Mouse (Mus musculus) gastrocnemius, postnatal 10 days (tissue): Measurements from ENCODE around the gene Fezf1. TPM values are rescaled to one million over a fixed set of nuclear protein-coding genes. Genes with fewer than 3 reads are reported as not detected.

Source experiments
- DNase-seq: peaks from one replicate; pipeline ENCODE4 v3.0.0; 2021; ENCODE audit warnings: mixed read lengths
- long read RNA-seq, 2 experiments: library from polyadenylated mRNA; stranded (forward); transcript quantifications; one replicate each; pipeline ENCODE4 v2.0.0; 2021
- total RNA-seq, 2 experiments: library from RNA; stranded (reverse); gene quantifications; 2 replicates each; pipeline ENCODE4 v1.2.3; 2021

Fezf1 gene
- not detected for total RNA-seq
- long read RNA-seq, experiment 1 = 0 reads
- long read RNA-seq, experiment 2 = 0 reads

DNA sequence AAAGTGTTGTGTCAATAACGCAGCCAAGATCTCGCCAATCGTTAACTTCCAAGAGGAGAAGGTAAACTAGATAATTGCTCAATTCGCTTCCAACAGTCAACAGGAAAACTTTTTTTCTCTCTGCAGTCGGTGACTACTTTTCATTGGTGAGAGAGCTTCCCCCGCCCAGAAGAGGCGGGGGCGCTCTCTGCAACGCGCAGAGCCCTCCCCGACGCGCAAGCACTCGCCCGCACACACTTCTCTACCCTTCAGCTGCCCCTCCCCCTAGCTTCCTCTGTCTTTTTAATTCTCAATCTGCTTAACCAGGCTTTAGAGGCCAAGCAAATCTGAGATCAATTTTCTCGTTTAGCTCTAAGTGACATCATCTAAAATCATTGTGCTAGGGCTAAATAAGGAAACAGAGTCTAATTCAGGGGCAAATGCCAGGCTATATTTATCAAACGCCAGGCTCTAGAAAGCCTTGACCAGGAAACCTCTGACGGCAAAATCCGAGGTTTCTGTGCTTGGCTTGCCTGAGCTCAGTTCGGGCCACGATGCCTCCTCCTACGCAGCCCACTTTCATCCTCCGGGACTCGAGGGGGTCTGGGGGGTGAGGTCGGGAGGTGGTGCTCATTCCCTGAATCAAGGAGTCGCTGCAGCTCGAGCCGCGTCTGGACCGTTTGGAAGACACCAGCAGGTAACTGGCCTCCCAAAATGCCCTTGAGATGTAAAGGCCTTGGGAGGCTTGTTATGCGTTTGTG is at the start of gene Fezf1:
Gene Fezf1 (minus strand): TSS at position 50 of the 740 bp plus-strand sequence.
- no peak for DNase-seq

DNA sequence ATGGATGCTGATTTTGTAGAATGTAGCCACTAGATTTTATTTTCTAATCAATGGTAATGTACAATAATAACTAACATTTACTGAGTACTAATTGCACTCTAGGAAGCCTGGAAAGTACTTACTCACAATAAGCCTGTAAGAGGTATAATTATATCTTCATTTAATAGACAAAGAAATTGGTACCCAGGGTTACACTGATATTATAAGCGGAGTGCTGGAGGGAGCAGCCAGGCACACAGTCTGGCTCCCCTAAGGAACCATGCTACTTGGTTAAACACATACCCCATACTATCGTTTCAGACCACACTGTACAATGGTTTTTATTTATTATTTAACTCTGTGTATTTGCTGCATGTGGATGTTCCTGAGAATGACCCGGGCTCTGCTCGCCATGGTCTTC is 46.5 kb upstream of the Fezf1 start:
- no peak for DNase-seq

DNA sequence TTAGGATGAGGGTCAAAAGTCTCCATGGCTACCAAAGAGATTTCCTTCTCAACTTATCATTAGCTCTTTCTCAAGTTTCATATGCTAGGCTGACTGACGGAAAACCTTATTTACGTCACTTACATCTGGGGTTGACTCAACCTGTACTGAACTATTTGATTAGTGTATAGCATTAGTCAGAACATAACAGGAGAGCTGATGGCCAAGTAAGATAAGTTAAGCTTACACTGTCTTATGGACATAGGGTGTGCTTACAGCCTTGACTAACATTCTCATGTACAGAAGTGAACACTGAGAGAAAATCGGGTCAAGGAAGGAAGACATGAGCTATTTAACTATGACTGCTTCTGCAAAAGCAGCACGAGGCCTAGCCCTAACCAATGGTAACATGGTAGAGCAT is 40.6 kb upstream of the Fezf1 start:
- no peak for DNase-seq

DNA sequence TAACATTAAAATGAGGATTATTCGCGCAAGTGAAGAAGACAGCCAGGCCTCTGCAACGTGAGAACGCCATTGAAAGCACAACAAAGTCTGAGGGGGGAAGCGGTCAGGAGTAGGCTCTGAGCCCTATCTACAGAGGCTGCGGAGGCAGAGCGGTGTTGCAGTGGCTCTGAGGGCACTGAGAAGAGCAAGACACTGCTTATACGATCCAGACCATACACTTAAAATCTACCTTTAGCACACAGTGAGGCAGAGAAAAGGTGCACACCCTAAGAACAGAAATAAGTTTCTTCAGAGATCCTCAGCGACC is 33.3 kb upstream of the Fezf1 start:
- no peak for DNase-seq

DNA sequence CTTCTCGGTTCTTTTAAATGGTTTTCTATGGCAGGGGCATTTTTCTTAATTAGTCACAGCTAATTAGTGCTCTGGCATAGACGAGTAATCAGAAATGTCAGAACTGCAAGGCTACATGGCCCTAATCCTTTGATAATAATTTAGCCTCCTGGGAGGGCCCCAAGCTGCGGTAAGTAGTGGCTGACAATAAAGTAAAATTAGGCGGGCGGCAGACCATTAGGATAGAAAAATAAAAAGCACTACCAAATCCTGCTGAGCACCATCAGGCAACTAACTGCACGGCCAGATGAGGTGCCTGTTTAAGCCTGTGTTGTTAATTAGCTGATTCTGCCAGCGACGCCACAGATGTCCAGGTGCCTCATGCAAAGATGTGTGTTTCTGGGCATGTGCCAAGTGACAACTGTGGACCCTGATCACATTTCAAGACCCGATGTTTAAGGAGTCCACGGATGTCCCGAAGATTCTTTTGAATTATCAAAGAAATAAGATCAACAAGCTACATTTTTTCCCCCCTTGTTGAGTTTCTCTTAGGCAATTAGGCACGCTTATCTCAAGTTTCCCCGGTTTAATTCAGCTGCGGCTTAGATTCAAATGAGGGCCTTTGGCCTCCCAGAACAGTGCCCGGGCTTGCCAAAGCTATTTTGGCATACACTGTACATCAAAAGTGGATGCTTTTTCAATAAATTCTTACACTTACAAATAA is 32.8 kb upstream of the Fezf1 start:
- DNase-seq = no peak

DNA sequence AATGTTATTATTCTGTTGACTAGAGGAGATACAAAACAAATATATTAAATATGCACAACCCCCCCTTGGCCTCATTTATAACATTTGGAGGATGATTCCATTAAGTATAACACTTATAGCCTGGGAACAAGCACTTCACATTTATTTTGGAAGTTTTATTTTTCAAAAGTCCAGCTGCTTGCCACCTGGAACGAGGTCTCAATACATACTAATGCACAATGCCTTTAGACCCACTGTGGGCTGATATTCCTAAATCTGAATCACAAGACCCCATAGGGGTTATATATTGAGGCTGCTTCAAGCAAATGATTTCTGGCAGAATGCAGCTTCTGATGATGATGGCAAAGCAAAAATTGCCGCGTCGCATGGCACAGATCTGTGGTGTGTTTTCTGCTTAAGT is 25.3 kb upstream of the Fezf1 start:
- no peak for DNase-seq

DNA sequence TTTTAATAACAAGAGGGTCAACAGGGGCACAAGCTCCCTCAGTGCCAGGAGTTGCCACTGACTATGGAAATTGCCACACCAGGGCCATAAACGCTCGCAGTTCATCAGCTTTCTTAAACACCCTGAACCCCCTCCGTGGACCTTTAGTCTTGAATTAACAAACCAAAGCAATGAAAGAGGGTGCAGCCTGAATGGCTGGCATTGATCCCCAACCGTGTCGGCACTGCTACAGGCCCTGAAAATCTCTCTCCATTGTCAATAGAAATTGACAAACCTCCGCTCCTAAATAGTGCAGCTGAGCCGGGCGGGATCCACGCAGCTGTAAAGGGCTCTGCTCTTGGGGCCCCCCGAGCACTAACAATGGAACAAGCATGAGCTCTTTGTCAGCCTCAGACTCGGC is 24.8 kb upstream of the Fezf1 start:
- DNase-seq = no peak

DNA sequence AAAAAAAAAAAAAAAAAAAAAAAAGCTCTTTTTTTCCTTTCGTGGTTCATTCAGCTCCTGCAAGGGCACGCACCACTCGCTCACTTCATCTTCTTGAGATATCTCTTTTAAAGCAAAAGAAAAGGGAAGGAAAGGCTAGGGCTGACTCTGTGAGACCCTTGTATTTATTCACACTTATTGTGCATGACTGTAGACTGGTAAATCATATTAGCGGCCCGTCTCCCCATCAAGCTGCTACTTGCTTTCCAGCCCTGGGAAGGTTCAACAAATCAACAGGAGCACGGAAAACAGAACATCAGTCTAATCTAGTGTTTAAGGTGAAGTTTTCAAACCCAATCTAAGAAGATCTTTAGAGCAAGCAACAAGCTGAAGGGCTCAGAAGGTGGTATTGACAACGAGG is 24.4 kb upstream of the Fezf1 start:
- DNase-seq = no peak

DNA sequence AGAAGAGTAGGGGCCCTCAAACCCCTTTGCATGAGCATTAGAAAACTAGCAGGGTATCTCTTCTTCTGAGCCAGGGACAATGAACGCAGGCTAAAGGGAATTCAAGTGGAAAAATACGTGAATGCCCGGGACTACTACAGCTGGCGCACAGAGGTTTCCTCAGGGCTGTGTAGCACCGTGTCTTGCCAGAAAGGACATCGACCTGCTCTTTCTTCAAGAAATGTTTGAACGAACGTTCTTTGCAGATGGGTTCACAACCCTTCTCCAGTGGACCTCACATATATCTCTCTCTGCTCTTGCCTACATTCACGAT is 12.5 kb upstream of the Fezf1 start:
- no peak for DNase-seq

DNA sequence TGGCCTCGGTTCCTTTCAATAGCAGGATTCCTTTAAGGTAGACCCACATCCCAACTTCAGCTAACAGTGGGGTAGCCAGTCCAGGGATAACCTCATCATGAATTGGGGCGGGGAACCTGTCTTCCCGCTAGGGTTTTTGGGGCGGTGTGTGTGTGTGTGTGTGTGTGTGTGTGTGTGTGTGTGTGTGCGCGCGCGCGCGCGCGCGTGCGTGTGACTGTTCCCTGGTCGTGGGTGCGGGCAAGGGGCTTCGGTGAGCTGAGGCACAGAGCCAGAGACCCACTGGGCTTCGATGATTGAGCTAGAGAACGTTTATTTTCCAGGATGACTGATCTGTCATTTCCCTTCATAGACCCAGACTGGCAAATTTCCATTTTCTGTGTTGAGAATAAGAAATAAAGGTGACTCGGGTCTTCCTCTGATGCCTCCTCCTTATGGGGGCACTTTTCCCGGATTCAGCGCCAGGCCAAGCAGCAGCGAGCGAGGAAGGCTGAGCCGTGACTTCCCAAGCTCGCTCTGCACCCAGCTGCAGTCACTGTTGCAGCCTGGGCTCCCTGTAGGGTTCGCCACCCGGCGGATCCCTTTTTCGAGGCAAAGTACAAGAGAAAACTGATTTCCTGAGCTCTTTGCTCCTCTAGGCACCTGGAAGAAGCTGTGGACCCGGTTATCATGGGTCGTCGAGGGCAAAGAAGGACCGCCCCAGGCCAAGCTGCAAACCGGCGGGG is 12.0 kb upstream of the Fezf1 start:
- no peak for DNase-seq

DNA sequence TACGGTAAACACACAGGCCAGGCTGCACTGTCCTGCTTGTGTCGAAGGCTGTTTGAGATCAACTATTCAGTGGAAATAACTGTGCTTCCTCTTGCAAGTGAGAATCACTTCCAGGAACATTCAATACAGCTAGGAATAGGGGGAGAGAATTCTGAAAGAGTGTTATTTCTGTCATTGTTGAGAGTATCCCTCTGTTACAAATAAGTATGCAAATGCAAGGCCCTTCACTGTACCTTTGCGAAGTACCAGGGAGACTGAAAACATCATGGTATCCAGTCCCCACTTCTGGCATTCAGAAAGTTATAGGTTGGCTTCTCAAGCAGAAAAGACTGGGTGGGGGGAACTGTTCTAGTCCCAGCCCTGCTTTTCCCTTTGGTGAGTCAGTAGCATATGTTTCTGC is 9.8 kb upstream of the Fezf1 start:
- no peak for DNase-seq

DNA sequence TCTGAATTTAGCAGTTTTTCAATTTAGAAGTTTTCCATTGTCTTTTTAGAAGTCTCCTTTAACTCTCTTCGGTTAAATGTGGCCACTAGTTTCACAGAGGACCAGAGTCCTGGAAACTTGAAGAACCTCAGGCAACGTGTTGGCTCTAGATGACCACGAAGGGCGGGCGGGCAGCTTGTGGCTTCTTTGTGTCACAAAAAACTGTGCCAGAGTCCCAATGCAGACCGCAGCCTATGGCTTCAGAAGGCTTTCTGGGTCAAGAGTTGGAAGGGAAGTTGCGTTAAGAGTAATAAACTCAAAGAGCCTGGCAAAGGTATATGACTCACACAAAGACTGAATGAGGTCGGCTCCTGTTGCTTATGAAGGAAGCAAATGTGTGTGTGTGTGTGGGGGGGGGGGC is 7.0 kb upstream of the Fezf1 start:
- DNase-seq = no peak

DNA sequence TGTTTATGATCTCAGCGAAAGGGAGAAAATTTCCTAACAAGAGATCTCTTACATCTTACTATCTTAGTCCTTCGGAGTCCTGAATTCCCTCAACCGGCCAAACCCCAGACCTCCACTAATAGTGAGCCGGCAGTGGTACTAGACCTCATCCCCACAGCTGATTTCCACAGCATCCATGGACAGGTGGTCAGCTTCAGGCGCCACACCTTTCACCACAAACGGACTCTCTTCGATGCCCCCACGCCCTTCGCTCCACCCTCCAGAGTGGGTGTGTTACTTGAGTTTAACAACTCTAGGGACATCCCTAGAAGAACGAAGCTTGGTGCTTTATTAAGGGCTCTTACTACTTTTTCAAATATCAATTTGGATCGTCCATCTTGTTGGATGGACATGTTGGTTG is 6.5 kb upstream of the Fezf1 start:
- DNase-seq = no peak

DNA sequence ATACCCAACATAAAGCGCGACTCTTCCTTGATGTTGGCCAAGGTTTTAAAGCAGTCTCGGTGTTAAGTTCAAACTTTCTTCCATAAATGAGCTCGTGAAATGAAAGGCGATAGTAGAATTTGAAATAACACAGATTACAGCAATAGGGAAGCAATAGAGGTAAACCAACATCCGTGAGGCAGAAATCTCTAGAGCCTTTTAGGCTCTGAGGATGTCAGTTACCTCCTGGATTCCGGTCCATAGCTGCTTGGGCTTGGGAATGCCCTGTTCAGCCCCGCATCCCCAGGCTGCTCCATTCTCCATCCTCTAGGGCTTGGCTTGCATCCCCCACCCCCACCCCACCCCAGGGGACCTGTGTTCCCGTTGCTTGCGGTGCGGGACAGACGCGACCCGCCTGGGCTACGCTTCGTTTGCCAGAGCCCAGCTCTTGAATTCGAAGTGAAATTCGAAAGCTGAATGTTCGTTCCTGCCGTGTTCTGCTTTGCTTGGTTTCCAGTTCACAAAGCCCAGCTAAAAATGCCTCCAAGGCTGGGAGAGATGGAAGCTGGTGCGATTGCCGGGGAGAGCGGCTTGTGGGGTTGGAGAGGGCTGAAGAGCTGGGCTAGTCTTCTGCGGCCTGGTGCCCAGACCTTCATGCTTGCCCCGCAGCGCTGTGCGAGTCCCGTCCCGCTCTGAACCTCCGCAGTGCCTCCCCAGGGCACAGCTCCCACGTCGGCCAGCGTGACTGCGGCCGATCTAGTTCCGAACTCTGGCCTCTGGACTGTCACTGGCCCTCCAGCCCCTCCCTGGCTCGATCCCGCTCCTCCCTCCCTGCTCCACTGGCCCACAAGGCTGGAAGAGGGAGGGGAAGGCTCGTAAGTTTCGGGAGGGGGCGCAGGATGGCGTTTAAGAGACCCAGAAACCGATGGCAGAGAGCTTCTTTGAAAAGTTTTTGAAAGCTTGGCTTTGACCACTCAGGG is 5.5 kb upstream of the Fezf1 start:
- DNase-seq = no peak

DNA sequence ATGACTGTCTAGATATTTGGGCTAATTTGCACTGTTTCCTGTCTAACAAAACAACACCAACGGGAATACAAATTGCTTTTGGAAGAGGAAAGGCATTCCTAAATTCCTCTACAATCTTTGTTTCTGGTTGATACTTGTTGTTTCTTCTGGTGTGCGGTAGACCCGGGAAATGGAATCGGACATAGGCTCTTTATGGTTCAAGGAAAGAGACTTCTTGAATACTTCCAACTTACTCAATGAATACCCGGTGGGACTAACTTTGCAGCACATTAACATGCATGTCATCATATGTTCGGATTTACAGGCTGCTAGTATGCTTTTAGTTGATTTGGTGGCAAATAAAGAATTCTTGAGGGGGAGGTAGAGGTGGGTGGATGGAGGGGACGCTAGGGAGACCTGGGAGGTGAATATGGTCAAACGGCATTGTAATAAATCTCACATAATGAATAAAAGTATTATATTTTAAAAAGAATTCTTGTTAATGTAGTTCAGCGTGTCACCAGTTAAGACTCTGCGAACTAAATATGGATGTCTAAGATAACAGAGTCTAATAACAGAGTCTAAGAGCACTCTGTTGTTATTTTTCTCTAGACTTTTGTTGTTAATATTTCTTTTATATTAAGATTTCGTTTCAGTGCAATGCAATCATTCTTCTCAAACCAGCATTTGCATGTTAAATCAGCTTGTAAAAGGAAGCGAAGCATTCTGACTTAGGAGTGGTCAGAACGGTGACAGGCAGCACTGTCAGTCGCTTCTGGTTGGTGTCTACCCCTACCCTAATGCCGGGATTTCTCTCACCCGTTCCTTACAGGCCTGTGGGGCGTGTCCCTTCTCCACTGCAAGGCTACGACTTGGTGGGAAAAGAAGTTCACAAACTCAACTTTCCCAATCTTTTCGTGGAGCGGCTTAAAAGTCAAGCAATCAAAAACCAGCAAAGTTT is 4.3 kb upstream of the Fezf1 start:
- no peak for DNase-seq

DNA sequence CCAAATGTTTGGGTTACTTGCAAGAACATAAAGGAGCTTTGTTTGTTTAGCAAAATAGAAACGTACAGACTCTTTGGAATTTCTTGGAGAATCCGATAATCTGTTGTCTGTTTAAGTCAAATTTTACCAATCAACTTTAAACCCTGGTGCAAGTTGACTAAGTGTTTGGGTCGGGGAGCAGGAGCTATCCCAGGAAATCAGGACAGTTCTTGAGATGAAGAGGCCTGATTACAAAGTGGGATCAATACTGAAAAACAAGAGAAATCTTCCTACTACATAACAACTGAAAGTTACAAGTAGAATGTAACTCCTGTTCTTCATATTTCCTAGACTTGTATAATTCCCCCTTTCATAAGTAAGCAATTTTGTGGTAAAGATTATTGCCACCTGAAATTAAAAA is 3.3 kb upstream of the Fezf1 start:
- no peak for DNase-seq

DNA sequence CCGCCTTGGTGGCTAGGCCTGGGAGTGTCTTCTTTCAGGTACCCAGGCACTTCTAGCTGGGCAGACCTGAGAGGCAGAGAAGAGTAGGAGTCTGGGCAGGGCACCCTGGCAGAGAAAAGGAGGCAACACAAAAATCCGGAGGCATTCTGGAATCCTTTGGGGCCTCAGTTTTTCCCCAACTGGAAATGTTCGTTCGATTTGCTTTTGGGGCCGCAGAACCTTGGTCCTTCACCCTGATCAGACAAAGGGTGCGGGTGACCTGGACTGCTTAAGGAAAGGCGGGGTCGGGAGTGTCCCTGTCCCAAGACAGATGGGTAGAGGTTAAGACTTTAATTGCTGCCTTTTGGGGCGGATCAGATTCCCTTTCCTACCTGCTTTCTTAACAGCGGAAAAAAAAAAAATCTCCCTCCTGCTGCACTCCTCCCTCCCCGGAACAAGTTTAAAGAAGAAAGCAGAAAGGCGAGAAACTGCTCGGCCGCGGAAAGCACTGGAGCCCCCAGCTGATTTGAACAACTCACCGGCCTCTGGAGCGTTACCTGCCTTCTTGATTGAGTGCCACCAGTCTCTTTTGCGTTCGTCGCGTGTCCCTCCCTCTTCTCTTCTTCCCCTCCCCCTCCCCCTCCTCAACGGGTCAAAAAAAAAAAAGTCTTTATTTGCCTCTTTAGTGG is 2.3 kb upstream of the Fezf1 start:
- no peak for DNase-seq

DNA sequence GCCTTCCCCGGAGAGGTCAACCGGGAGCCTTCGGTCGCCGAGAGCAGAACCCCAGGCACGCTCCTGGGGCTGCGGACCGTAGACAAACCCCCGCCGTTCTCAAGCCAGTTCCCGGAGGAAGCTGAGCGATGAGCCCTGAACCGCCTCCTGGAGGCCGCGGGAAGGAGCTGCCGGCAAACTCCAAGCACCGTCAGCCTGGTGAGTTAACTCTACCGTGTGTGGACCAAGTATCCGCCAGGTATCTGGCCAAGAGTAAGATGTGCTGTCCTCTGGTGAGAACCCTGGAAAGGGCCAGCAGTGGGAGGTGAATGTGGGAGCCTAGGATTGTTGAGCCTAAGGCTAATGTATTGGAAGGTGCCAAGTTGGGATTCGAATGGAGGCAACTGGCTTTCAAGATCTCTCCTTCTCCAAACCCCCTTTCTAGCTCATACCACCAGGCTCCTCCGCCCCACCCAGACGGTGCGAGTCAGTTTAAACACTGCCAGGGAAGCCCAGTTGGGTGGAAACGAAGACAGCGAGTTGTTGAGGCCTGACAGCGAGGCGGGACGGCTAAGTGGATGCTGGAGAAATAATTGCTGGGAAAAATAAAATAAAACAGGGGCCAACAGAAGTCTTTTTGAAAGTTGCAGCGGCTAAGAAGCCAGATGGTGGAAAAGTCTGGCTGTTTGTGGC is 1.6 kb upstream of the Fezf1 start:
- no peak for DNase-seq

DNA sequence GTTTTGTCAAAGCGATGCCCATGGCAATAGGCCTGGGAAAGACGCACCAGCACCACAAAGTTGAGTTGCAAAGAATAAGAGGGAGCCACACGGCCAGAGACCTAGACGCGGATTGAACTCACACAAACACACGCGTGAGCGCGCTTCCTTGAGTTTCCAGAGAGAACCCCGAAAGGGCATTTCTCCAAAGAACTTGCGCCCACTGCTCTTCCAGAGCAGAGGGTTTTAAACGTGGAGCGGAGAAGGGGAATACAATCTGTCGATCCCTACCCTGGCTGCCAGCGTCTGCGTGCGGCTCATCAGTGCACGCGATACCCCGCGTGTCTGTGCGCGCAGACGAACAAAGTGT is 865 bp upstream of the Fezf1 start:
- DNase-seq = no peak
